Mouse (Mus musculus): ENCODE measurements around the gene Eif5a. TPM values are rescaled to one million over a fixed set of nuclear protein-coding genes. Genes with fewer than 3 reads are reported as not detected.

Eif5a gene
- polyA plus RNA-seq, 1 experiment from 2014 or later, result 1,083 TPM

DNA sequence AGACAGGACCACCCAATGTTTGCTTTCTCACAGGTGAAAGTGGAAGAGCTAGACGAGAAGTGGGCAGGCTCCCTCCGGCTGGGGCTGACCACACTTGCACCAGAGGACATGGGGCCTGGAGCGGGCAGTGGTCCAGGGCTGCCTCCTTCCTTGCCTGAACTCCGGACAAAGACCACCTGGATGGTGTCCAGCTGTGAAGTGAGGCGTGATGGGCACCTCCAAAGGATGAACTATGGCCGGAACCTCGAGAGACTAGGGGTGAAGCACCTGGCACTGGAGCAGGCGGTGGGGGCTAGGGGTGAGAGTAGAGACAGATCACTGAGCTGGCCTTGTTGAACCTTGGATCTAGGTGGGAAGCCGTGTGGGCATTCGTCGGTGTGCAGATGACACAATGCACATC is 13.1 kb downstream of the Eif5a start:
- no peak for ATAC-seq (ENCODE audit: low FRiP score, low TSS enrichment)
- WGBS, result 96% methylated on average over 11 of the region's 11 CpGs
- no peak overlapping the region for H3K4me3 ChIP-seq (replicated peaks; ENCODE audit: low read depth, low read length)
- peaks cover 5% of the 10 kb centered on the region; the same call in 1 of the 2 replicates for H3K4me1 ChIP-seq (ENCODE audit: control insufficient read depth, insufficient read depth, low read length)
- no peaks in the 10 kb centered on the region for H3K9me3 ChIP-seq (ENCODE audit: control insufficient read depth, low read length)
- DNase-seq, result no peak
- no peaks in the 10 kb centered on the region for H3K27me3 ChIP-seq (ENCODE audit: control insufficient read depth, insufficient read depth, low read length)
- no peak overlapping the region for H3K9ac ChIP-seq (replicated peaks; ENCODE audit: low read length)
- no peak overlapping the region for H3K4me2 ChIP-seq (ENCODE audit: low read length)
- H3K27ac ChIP-seq (replicated peaks; ENCODE audit: low read depth, low read length), result no peak overlapping the region
- peaks cover 98% of the 10 kb centered on the region for H3K36me3 ChIP-seq (ENCODE audit: control insufficient read depth, insufficient read depth, low read length)

DNA sequence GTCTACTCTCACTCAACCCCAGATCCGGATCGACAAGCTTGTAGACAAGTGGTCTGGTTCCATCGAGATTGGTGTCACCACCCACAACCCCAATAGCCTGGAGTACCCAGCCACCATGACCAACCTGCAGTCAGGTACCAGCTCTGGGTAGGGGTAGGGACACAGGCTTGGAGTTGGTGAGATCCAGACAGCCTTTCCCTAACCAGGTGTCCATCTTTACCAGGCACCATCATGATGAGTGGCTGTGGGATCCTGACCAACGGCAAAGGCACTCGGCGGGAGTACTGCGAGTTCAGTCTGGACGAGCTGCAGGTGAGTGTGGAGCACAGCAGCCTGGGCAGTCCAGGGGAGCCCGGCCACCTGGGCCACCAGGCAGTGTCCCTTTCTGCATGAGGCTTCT is 17.4 kb downstream of the Eif5a start:
- Histone ChIP-seq H3K27me3 (ENCODE audit: control insufficient read depth, insufficient read depth, low read length) (no peaks in the 10 kb centered on the region), H3K4me2 (ENCODE audit: low read length) (no peak overlapping the region), H3K4me1 (ENCODE audit: control insufficient read depth, insufficient read depth, low read length) (peaks cover 17% of the 10 kb centered on the region), H3K9me3 (ENCODE audit: control insufficient read depth, low read length) (no peaks in the 10 kb centered on the region), H3K27ac (replicated peaks; ENCODE audit: low read depth, low read length) (no peak overlapping the region), H3K4me3 (replicated peaks; ENCODE audit: low read depth, low read length) (no peak overlapping the region), H3K36me3 (ENCODE audit: control insufficient read depth, insufficient read depth, low read length) (peaks cover 59% of the 10 kb centered on the region), H3K9ac (replicated peaks; ENCODE audit: low read length) (no peak overlapping the region)
- DNase-seq (no peak), ATAC-seq (ENCODE audit: low FRiP score, low TSS enrichment) (no peak)
- 98% methylated on average over 9 of the region's 9 CpGs for WGBS

DNA sequence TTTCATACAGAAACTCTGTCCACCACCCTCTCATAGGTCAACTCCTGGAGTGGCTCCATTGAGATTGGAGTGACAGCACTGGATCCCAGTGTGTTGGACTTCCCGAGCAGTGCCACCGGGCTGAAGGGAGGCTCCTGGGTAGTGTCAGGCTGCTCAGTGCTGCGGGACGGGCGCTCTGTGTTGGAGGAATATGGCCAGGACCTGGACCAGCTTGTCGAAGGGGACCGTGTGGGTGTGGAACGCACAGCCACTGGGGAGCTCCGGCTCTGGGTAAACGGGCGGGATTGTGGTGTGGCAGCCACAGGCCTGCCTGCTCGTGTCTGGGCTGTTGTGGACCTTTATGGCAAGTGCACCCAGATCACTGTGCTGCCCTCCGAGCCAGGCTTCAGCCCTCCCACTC is 18.8 kb downstream of the Eif5a start:
- 88% methylated on average over 13 of the region's 13 CpGs for WGBS
- Histone ChIP-seq H3K4me3 (replicated peaks; ENCODE audit: low read depth, low read length) (peak overlapping the region; percentile 88), H3K4me1 (ENCODE audit: control insufficient read depth, insufficient read depth, low read length) (peaks cover 25% of the 10 kb centered on the region), H3K27ac (replicated peaks; ENCODE audit: low read depth, low read length) (no peak overlapping the region), H3K4me2 (ENCODE audit: low read length) (peak overlapping the region; percentile 91), H3K27me3 (ENCODE audit: control insufficient read depth, insufficient read depth, low read length) (no peaks in the 10 kb centered on the region), H3K9me3 (ENCODE audit: control insufficient read depth, low read length) (no peaks in the 10 kb centered on the region), H3K9ac (replicated peaks; ENCODE audit: low read length) (peak overlapping the region; percentile 87), H3K36me3 (ENCODE audit: control insufficient read depth, insufficient read depth, low read length) (peaks cover 46% of the 10 kb centered on the region)
- DNase-seq, result no peak
- ATAC-seq (ENCODE audit: low FRiP score, low TSS enrichment), result no peak

DNA sequence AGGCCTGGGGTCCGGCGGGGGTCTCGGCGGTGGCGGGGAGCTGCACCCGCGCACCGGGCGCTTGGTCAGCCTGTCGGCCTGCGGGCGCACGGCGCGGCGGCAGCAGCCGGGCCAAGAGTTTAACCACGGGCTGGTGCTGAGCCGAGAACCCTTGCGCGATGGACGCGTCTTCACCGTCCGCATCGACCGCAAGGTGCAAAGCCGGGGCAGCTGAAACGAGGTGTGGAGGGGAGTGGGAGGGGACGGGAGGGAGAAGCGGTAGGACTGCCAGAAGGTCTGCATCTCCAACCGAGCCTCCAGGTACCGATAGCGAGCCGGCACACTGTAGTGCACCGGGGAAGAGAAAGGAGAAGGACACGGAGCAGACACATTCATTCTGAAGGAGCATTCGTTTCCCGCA is 19.8 kb downstream of the Eif5a start:
- H3K36me3 ChIP-seq (ENCODE audit: control insufficient read depth, insufficient read depth, low read length), result peaks cover 36% of the 10 kb centered on the region
- H3K27me3 ChIP-seq (ENCODE audit: control insufficient read depth, insufficient read depth, low read length), result no peaks in the 10 kb centered on the region
- peak overlapping the region; percentile 88 for H3K4me3 ChIP-seq (replicated peaks; ENCODE audit: low read depth, low read length)
- under 1% methylated on average over 39 of the region's 39 CpGs for WGBS
- peak overlapping the region; percentile 97 for H3K27ac ChIP-seq (replicated peaks; ENCODE audit: low read depth, low read length)
- ATAC-seq (ENCODE audit: low FRiP score, low TSS enrichment), result peak; percentile 12; the same call in 1 of the 2 replicates
- peak overlapping the region; percentile 91 for H3K4me2 ChIP-seq (ENCODE audit: low read length)
- peak overlapping the region; percentile 87 for H3K9ac ChIP-seq (replicated peaks; ENCODE audit: low read length)
- H3K4me1 ChIP-seq (ENCODE audit: control insufficient read depth, insufficient read depth, low read length), result peaks cover 25% of the 10 kb centered on the region
- no peak for DNase-seq
- H3K9me3 ChIP-seq (ENCODE audit: control insufficient read depth, low read length), result no peaks in the 10 kb centered on the region

DNA sequence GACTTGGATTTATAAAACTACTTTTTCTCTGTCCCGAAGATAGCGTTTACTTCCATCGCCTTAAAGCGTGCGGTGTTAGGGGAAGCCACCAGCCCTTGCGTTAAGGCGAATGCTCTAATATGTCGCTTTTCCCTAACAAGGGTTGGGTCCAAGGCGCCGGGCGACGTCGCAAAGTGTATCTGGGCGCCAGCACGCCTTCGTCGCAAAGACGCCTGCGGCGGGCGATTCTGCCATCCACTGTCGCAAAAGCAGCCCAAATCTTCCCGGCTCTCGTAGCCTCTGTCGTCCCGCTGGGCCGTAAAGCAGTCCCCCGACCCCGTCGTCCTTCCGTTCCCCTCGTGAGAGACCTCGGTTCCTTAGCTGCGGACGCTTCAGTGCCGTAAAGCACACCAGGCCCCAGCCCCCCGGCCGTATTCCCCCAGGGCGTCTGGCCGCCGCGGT is 20.3 kb downstream of the Eif5a start:
- H3K36me3 ChIP-seq (ENCODE audit: control insufficient read depth, insufficient read depth, low read length), result peaks cover 31% of the 10 kb centered on the region
- H3K4me1 ChIP-seq (ENCODE audit: control insufficient read depth, insufficient read depth, low read length), result peaks cover 25% of the 10 kb centered on the region
- H3K27me3 ChIP-seq (ENCODE audit: control insufficient read depth, insufficient read depth, low read length), result no peaks in the 10 kb centered on the region
- WGBS, result under 1% methylated on average over 42 of the region's 42 CpGs
- H3K27ac ChIP-seq (replicated peaks; ENCODE audit: low read depth, low read length), result peak overlapping the region; percentile 97
- no peaks in the 10 kb centered on the region for H3K9me3 ChIP-seq (ENCODE audit: control insufficient read depth, low read length)
- peak overlapping the region; percentile 87 for H3K9ac ChIP-seq (replicated peaks; ENCODE audit: low read length)
- peak overlapping the region; percentile 91 for H3K4me2 ChIP-seq (ENCODE audit: low read length)
- peak; percentile 76 for ATAC-seq (ENCODE audit: low FRiP score, low TSS enrichment)
- DNase-seq, result peak; percentile 98
- peak overlapping the region; percentile 88 for H3K4me3 ChIP-seq (replicated peaks; ENCODE audit: low read depth, low read length)

DNA sequence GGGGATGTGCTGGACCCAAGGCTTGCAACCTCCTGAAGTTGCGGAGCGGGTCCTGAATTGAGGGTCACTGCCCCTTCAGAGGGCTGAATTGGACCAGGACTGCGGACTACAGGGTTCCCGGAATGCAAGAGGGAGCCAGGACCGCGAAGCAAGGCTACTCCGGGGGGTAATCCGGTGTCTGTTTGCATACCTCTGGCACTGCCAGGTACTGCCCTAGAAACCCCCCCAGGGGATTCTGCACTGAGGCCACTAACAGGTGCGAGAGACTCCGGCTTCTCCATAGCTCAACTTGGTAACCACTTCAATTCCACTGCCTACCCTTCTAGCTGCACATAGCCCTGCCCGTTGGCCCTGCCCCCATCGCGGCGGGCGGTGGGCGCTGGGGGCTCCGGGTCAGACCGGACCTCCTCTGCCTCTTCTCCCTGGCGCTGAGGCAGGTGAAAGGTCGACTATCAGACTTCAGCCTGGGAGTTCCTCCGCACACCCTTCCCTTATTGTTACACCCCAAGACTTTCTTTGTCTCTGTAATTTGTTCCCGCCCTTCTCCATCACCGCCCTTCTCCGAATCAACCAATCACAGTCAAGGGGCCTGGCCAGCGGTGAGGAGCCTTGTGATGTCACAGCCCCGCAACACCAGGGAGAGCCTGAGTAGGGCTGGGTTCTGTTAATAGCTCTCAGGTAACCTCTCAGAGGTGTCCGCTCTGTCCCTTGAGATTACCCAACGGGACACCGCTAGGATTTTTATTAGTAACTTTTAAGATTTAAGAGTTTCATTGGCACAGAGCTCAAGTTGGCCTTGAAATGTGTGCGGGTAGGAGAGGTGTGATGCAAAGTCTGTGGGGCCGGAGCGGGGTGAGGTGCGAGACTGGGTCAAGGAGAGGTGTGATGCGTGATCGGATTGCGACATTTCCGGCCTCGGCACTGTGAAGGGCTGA is 21.0 kb downstream of the Eif5a start, which contains the start of the genes 2810408A11Rik and Neurl4:
Gene 2810408A11Rik (minus strand): TSS at position 517 of the 935 bp plus-strand sequence.
Gene Neurl4 (plus strand): TSS at position 602 of the 935 bp plus-strand sequence.
- ATAC-seq (ENCODE audit: low FRiP score, low TSS enrichment), result peak; percentile 93
- Histone ChIP-seq H3K4me1 (ENCODE audit: control insufficient read depth, insufficient read depth, low read length) (peaks cover 25% of the 10 kb centered on the region), H3K9me3 (ENCODE audit: control insufficient read depth, low read length) (no peaks in the 10 kb centered on the region), H3K9ac (replicated peaks; ENCODE audit: low read length) (peak within 1 kb of the TSS; percentile 87), H3K4me3 (replicated peaks; ENCODE audit: low read depth, low read length) (peak within 1 kb of the TSS; percentile 88), H3K36me3 (ENCODE audit: control insufficient read depth, insufficient read depth, low read length) (peaks cover 24% of the 10 kb centered on the region), H3K27ac (replicated peaks; ENCODE audit: low read depth, low read length) (peak within 1 kb of the TSS; percentile 97), H3K27me3 (ENCODE audit: control insufficient read depth, insufficient read depth, low read length) (no peaks in the 10 kb centered on the region), H3K4me2 (ENCODE audit: low read length) (peak within 1 kb of the TSS; percentile 91)
- WGBS, result under 1% methylated on average over 38 of the region's 38 CpGs
- DNase-seq, result peak; percentile 95

DNA sequence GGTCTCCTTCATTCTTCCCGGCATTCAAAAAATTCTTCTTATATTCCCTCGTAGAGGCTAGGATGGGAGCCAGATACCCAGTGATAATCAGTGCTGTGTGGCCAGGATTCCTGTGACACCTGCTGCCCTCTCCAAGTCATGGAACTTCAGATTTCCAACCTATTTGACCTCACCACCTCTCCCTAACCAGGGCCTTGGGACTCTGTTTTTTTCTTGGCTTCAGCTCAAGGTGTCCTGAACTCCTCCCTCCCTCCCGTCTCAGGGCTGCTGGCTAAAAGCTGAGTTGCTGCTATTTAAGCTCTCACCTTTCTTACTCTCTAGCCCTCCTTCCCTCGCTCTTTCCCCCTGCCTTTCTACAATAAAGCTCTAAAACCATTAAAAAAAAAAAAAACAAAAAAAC is 21.9 kb downstream of the Eif5a start:
- peak; percentile 49 for DNase-seq
- H3K27ac ChIP-seq (replicated peaks; ENCODE audit: low read depth, low read length), result 0 out of 2 replicates have a peak overlapping the region, but pooled peaks have one; percentile 9
- WGBS, result 24% methylated on average over 4 of the region's 4 CpGs

DNA sequence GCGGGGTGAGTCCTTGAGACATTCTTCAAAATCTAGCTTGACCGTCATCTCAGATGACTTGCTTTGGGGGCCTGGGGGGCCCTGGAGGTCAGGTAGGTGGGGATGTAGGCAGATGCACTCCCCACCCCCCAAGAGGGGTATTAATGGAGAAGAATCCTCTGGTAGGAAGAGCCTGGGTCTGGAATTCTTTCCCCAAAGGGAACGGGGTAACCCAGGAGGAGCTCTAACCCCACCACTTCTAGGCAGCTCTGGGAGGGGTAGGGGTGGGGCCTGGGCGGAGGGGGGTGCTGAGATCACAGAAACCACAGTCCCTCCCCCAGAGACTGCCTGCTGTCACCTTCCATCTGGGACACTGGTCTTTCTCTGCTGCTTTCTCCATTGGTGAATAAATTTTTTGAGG is 26.5 kb downstream of the Eif5a start, which contains the start of gene Acap1:
Gene Acap1 (minus strand): TSS at position 249 of the 400 bp plus-strand sequence.
- Histone ChIP-seq H3K27me3 (ENCODE audit: control insufficient read depth, insufficient read depth, low read length) (no peaks in the 10 kb centered on the region), H3K36me3 (ENCODE audit: control insufficient read depth, insufficient read depth, low read length) (no peaks in the 10 kb centered on the region), H3K9ac (replicated peaks; ENCODE audit: low read length) (no peak within 1 kb of the TSS), H3K27ac (replicated peaks; ENCODE audit: low read depth, low read length) (no peak within 1 kb of the TSS), H3K9me3 (ENCODE audit: control insufficient read depth, low read length) (no peaks in the 10 kb centered on the region), H3K4me1 (ENCODE audit: control insufficient read depth, insufficient read depth, low read length) (peaks cover 15% of the 10 kb centered on the region), H3K4me2 (ENCODE audit: low read length) (no peak within 1 kb of the TSS), H3K4me3 (replicated peaks; ENCODE audit: low read depth, low read length) (no peak within 1 kb of the TSS)
- DNase-seq (no peak), ATAC-seq (ENCODE audit: low FRiP score, low TSS enrichment) (no peak)
- WGBS, result 68% methylated on average over 4 of the region's 4 CpGs

More for the DNA sequence above, 21.9 kb downstream of the Eif5a start:
- Histone ChIP-seq H3K36me3 (ENCODE audit: control insufficient read depth, insufficient read depth, low read length) (peaks cover 17% of the 10 kb centered on the region), H3K9ac (replicated peaks; ENCODE audit: low read length) (peak overlapping the region; percentile 87), H3K9me3 (ENCODE audit: control insufficient read depth, low read length) (no peaks in the 10 kb centered on the region), H3K27me3 (ENCODE audit: control insufficient read depth, insufficient read depth, low read length) (no peaks in the 10 kb centered on the region), H3K4me1 (ENCODE audit: control insufficient read depth, insufficient read depth, low read length) (peaks cover 25% of the 10 kb centered on the region), H3K4me2 (ENCODE audit: low read length) (peak overlapping the region; percentile 91), H3K4me3 (replicated peaks; ENCODE audit: low read depth, low read length) (peak overlapping the region; percentile 88)
- ATAC-seq (ENCODE audit: low FRiP score, low TSS enrichment), result no peak
